Mouse (Mus musculus): ENCODE data around the gene Grb10. TPM values are rescaled to one million over a fixed set of nuclear protein-coding genes. Genes with fewer than 3 reads are reported as not detected.

The Grb10 gene
- polyA plus RNA-seq, 1 experiment = 5.3 TPM

GRCm38 (mm10) chr11:11958061-11958361 is 80.5 kb downstream of the Grb10 start:
- Histone ChIP-seq H3K27me3 (ENCODE audit: control insufficient read depth, insufficient read depth, low read length) (no peaks in the 10 kb centered on the region), H3K36me3 (ENCODE audit: control insufficient read depth, insufficient read depth, low read length) (no peaks in the 10 kb centered on the region), H3K27ac (ENCODE audit: insufficient read depth, low read length) (no peak overlapping the region), H3K4me1 (ENCODE audit: control insufficient read depth, insufficient read depth, insufficient read length) (no peaks in the 10 kb centered on the region), H3K4me3 (ENCODE audit: extremely low read depth, insufficient read depth, insufficient read length) (no peak overlapping the region)
- WGBS = 98% methylated on average over 2 of the region's 2 CpGs
- no peak for DNase-seq (ENCODE audit: low read depth in 1 of 2, low spot score in 2 of 2)
- TF ChIP-seq POLR2A (IDR thresholded peaks at IDR 0.05; ENCODE audit: low read depth, low read length) (no peak), CTCF (IDR thresholded peaks at IDR 0.05; ENCODE audit: extremely low read depth, insufficient read depth, insufficient read length, insufficient replicate concordance) (no peak)

DNA sequence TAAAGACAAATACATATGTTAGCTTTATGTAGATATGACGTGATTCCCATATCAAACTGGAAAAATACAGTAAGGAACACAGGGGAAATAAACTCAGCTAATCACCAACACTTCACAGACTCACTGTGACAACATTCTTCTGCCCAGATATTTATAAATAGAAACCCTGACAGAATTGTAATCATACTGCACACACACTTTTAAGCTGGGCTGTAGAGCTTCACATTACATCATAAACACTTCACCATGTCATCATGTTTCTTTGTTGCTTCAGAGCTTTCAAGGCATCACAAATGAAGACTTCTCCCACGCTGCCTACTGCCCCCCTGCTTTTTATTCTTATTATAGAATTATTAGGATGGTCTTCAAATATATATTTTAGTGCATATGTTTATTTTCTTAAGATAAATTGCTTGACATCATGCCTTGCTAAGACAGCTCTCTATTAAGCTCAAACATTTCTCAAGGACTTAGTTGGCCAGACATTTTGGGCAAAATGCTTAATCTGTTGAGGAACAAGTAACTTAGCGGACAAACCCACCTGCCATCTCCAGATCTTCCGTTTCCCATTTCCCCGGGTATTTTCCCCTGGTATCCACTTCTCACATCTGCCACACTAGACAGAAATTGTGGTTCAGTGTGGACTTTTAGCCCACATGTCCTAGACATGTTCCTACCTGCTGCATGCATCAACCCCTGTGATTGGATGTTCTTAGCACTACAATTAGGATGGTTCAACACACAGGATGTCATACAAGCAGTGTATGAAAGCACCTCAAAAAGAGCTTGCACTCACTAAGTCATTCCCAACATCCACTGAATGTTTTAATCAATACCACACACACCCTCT is 81.0 kb downstream of the Grb10 start:
- 91% methylated on average over 5 of the region's 5 CpGs for WGBS
- TF ChIP-seq POLR2A (IDR thresholded peaks at IDR 0.05; ENCODE audit: low read depth, low read length) = no peak
- TF ChIP-seq CTCF (IDR thresholded peaks at IDR 0.05; ENCODE audit: extremely low read depth, insufficient read depth, insufficient read length, insufficient replicate concordance) = no peak
- H3K27me3 ChIP-seq (ENCODE audit: control insufficient read depth, insufficient read depth, low read length) = no peaks in the 10 kb centered on the region
- DNase-seq (ENCODE audit: low read depth in 1 of 2, low spot score in 2 of 2) = no peak
- no peak overlapping the region for H3K4me3 ChIP-seq (ENCODE audit: extremely low read depth, insufficient read depth, insufficient read length)
- H3K27ac ChIP-seq (ENCODE audit: insufficient read depth, low read length) = no peak overlapping the region
- H3K36me3 ChIP-seq (ENCODE audit: control insufficient read depth, insufficient read depth, low read length) = no peaks in the 10 kb centered on the region
- H3K4me1 ChIP-seq (ENCODE audit: control insufficient read depth, insufficient read depth, insufficient read length) = no peaks in the 10 kb centered on the region

DNA sequence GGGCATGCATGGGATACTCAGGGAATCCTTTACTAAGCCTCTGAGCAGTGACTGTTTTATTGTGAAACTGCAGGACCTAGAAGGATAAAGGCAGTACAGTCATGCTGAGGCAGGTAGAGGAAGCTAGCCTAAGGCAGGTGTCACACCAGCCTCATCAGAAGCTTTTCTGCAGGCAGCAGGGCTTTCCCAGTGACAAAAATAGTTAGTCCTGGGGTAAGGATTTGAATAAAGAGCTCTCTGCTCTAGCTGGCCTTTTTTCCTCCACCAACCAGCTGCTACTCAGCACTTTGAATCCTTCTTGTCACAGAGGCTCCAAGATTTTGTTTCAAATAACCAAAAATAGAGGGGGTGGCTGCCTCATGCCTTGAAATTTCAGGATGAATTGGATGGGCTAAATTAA is 82.7 kb downstream of the Grb10 start:
- no peak for TF ChIP-seq CTCF (IDR thresholded peaks at IDR 0.05; ENCODE audit: extremely low read depth, insufficient read depth, insufficient read length, insufficient replicate concordance)
- TF ChIP-seq POLR2A (IDR thresholded peaks at IDR 0.05; ENCODE audit: low read depth, low read length) = no peak
- Histone ChIP-seq H3K36me3 (ENCODE audit: control insufficient read depth, insufficient read depth, low read length) (no peaks in the 10 kb centered on the region), H3K27ac (ENCODE audit: insufficient read depth, low read length) (no peak overlapping the region), H3K4me1 (ENCODE audit: control insufficient read depth, insufficient read depth, insufficient read length) (no peaks in the 10 kb centered on the region), H3K27me3 (ENCODE audit: control insufficient read depth, insufficient read depth, low read length) (no peaks in the 10 kb centered on the region), H3K4me3 (ENCODE audit: extremely low read depth, insufficient read depth, insufficient read length) (no peak overlapping the region)
- DNase-seq (ENCODE audit: low read depth in 1 of 2, low spot score in 2 of 2) = no peak

GRCm38 (mm10) chr11:11954606-11955005 is 83.9 kb downstream of the Grb10 start:
- TF ChIP-seq CTCF (IDR thresholded peaks at IDR 0.05; ENCODE audit: extremely low read depth, insufficient read depth, insufficient read length, insufficient replicate concordance) = no peak
- TF ChIP-seq POLR2A (IDR thresholded peaks at IDR 0.05; ENCODE audit: low read depth, low read length) = no peak
- no peak overlapping the region for H3K27ac ChIP-seq (ENCODE audit: insufficient read depth, low read length)
- no peaks in the 10 kb centered on the region for H3K36me3 ChIP-seq (ENCODE audit: control insufficient read depth, insufficient read depth, low read length)
- H3K27me3 ChIP-seq (ENCODE audit: control insufficient read depth, insufficient read depth, low read length) = no peaks in the 10 kb centered on the region
- H3K4me3 ChIP-seq (ENCODE audit: extremely low read depth, insufficient read depth, insufficient read length) = no peak overlapping the region
- H3K4me1 ChIP-seq (ENCODE audit: control insufficient read depth, insufficient read depth, insufficient read length) = no peaks in the 10 kb centered on the region
- no peak for DNase-seq (ENCODE audit: low read depth in 1 of 2, low spot score in 2 of 2)
- WGBS = 95% methylated on average over 6 of the region's 6 CpGs

- Histone ChIP-seq H3K36me3 (ENCODE audit: control insufficient read depth, insufficient read depth, low read length) (no peaks in the 10 kb centered on the region), H3K4me3 (ENCODE audit: extremely low read depth, insufficient read depth, insufficient read length) (no peak overlapping the region), H3K27ac (ENCODE audit: insufficient read depth, low read length) (no peak overlapping the region), H3K4me1 (ENCODE audit: control insufficient read depth, insufficient read depth, insufficient read length) (no peaks in the 10 kb centered on the region), H3K27me3 (ENCODE audit: control insufficient read depth, insufficient read depth, low read length) (no peaks in the 10 kb centered on the region)
- 94% methylated on average over 4 of the region's 4 CpGs for WGBS
- TF ChIP-seq POLR2A (IDR thresholded peaks at IDR 0.05; ENCODE audit: low read depth, low read length) (no peak), CTCF (IDR thresholded peaks at IDR 0.05; ENCODE audit: extremely low read depth, insufficient read depth, insufficient read length, insufficient replicate concordance) (no peak)
- DNase-seq (ENCODE audit: low read depth in 1 of 2, low spot score in 2 of 2) = no peak
Measured at GRCm38 (mm10) chr11:11954115-11954438, 84.4 kb downstream of the Grb10 start.

DNA sequence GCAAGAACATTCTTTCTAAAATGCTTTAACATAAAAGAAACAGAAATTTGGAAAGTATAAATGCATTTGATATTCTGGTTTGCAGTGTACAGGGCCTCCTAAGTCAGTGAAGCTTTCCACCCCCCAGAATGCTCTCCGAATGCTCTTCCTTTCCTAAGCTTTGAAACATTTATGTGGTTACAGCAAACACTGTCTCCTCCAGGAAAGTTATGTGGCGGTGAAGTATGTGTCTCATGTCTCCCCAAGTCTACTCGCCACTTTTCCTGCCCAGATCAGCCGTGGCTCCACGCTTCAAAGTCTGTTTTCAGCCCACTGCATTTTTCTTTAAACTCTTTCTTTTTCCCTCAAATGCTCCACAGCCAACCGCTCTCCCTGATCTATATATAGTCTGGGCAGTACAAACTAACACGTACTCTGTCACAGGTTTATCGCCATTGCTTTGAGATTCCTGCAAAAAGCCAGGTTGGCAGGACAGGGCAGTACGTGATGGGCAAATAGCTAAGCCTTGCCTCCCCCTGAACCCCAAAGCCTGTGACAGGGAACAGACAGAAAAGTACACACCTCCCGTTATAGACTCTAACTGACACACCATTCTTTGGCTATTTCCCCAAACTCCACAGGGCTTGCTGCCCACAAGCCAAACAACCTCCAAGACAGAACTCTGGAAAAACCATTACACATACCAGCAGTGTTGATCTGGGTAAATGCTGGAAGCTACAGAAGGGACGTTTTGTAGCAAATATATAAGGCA is 84.9 kb downstream of the Grb10 start:
- H3K36me3 ChIP-seq (ENCODE audit: control insufficient read depth, insufficient read depth, low read length) = no peaks in the 10 kb centered on the region
- H3K4me3 ChIP-seq (ENCODE audit: extremely low read depth, insufficient read depth, insufficient read length) = no peak overlapping the region
- no peak overlapping the region for H3K27ac ChIP-seq (ENCODE audit: insufficient read depth, low read length)
- no peak for TF ChIP-seq CTCF (IDR thresholded peaks at IDR 0.05; ENCODE audit: extremely low read depth, insufficient read depth, insufficient read length, insufficient replicate concordance)
- no peak for TF ChIP-seq POLR2A (IDR thresholded peaks at IDR 0.05; ENCODE audit: low read depth, low read length)
- no peak for DNase-seq (ENCODE audit: low read depth in 1 of 2, low spot score in 2 of 2)
- no peaks in the 10 kb centered on the region for H3K27me3 ChIP-seq (ENCODE audit: control insufficient read depth, insufficient read depth, low read length)
- H3K4me1 ChIP-seq (ENCODE audit: control insufficient read depth, insufficient read depth, insufficient read length) = no peaks in the 10 kb centered on the region
- 80% methylated on average over 11 of the region's 11 CpGs for WGBS

DNA sequence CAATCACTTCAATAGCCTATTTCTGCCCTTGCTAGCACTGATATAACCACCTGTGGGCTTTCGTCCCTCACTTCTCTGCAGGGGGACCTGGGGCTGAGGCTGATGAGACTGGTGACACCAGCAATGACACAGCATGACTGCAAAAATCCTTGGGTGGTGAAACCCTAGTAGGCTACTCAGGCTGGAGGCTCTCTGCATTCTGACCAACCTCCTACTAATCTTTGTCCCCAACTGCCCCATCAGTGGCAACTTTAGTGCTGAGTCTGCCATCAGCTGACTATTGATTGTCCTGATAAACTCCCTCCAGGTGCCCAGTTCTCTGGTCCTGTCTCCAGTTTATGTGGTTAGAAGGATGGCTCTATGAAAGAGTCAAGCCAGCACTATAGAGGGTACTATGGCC is 85.9 kb downstream of the Grb10 start:
- Histone ChIP-seq H3K4me3 (ENCODE audit: extremely low read depth, insufficient read depth, insufficient read length) (no peak overlapping the region), H3K36me3 (ENCODE audit: control insufficient read depth, insufficient read depth, low read length) (no peaks in the 10 kb centered on the region), H3K27ac (ENCODE audit: insufficient read depth, low read length) (no peak overlapping the region), H3K27me3 (ENCODE audit: control insufficient read depth, insufficient read depth, low read length) (no peaks in the 10 kb centered on the region), H3K4me1 (ENCODE audit: control insufficient read depth, insufficient read depth, insufficient read length) (no peaks in the 10 kb centered on the region)
- DNase-seq (ENCODE audit: low read depth in 1 of 2, low spot score in 2 of 2) = no peak
- 73% methylated on average over 1 of the region's 1 CpGs for WGBS
- TF ChIP-seq CTCF (IDR thresholded peaks at IDR 0.05; ENCODE audit: extremely low read depth, insufficient read depth, insufficient read length, insufficient replicate concordance) = no peak
- TF ChIP-seq POLR2A (IDR thresholded peaks at IDR 0.05; ENCODE audit: low read depth, low read length) = no peak
